Mouse (Mus musculus) forelimb bud, embryonic 11.5 days (tissue): ENCODE measurements at regions not wholly inside any gene's neighbourhood (a gene's known extent, or its start where the extent isn't known, plus 50 kb on each side); places are given as distances from the start of the nearest gene placed in this dataset.

Experiments
- DNase-seq: peaks from one replicate; pipeline ENCODE4 v3.0.0-alpha.2; 2012; ENCODE audit warnings: low read depth, low spot score

DNA sequence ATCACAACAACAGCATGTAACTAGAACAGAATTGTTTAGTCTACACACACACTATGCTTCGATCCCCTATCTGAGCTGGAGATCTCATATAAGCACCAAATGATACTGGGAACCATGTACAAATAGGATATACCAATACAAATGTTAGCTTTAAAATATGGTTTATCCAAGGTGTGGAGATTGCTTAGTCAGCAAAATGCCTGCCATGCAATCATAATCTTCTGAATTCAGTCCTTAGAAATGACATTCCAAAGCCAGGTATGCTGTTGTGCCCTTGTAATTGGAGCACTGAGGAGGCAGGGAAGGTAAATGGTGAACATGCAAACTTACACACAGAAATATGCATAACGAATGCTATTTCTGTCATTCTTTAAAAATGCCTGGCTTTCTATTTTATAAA is 54.0 kb upstream of the Thsd7b start:
- no peak for DNase-seq

DNA sequence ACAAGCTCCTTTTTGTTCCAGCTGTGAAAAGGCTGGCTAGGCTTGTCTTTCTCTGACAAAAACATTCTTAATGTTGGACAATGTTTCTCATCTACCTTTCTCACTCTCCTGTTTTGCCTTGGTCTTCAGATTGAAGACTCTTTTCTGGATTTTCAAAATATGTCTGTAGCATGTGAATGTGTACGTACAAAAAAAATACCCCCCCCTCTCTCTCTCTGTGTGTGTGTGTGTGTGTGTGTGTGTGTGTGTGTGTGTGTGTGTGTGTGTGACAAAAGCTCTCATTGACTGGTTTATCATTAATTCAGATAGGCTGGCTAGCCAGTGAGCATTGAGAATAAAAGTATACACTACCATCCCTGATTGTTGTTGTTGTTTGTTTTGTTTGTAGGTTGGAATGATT is 64.3 kb upstream of the Thsd7b start:
- DNase-seq, result no peak

DNA sequence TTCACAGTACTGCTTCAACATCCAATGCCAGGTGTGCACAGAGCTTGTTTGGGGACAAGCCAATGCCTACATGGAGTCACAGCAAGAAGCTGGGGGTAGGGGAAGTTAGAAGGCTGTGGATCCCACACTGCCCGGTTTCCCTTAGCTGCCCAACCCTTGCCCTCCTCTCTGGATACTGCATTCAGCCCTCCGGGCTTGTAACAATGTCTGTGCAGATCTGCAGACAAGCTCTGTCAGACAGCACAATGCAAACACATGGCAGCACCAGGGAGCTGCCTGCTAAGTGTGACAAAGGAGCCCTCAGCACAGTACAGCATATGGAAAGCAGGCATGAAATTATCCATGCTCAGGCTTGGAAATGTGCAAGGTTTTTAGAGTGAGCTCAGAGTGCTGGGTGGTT is 64.7 kb upstream of the Thsd7b start:
- DNase-seq, result no peak

DNA sequence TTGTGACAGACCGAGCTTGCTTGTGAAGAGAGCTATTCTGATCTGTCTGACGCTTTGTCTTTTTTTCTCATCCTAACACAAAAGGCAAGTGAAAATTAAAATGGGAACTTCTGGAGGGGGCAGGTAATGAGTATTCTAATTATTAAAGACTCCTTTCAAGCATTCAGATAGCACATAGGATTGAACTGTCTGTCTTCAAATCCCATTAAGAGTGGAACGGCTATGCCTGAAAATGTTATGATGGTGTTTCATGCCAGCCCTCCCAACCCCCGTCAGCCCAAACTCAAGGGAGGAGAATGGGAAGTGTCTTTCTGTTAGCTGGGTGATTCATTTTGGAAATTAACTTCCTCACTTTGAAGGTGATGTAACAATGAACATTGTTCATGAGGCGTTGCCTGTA is 65.4 kb upstream of the Thsd7b start:
- DNase-seq, result no peak

DNA sequence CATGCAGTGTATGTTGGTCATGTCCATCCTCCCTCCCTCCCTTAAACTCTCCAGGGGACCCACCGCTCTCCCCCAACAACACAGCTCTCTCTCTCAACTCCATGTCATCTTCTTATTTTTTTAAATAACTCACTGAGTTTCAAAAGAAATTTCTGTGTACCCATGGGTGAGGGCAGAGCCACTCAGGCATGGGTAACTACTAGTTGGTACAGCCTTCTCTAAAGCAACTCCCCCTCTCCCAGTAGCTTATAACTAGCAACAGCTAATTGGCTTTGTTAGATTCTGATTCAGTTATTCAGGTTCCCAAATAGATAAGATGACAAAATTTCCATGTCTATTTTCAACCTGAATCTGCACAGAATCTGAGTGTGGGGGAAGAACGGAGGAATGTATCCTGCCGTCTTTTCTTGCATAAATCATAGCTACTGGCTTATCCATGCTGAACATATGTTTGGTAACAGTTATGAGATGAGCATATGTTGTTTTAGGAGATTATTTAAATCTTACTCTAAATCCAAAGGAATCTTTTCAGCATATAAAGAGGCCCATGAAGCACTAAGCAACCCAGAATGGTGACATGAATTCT is 92.8 kb upstream of the Thsd7b start:
- no peak for DNase-seq

DNA sequence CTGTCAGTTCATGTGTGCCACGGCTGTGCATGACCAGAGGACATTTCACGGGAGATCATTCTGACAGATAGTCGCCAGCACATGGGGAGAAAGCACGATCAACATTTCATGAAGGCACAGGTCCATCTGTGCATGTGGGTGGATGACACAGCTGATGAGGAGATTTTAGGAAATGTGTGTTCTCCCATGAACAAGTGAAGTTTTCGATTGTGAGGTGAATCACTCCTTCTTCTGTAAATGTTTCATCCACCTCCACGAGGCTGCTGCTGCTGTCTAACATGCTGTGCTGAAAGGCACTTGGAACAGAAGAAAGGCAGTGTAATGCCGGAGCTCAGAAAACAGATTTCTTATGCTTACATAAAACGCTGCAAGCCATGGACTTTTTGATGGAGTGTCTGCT is 103.2 kb upstream of the Thsd7b start:
- DNase-seq, result no peak

- DNase-seq, result no peak
Observed at GRCm38 (mm10) chr1:129150643-129151042, 122.5 kb upstream of the Thsd7b start.

GRCm38 (mm10) chr1:129148733-129149388 is 124.2 kb upstream of the Thsd7b start:
- DNase-seq, result no peak

DNA sequence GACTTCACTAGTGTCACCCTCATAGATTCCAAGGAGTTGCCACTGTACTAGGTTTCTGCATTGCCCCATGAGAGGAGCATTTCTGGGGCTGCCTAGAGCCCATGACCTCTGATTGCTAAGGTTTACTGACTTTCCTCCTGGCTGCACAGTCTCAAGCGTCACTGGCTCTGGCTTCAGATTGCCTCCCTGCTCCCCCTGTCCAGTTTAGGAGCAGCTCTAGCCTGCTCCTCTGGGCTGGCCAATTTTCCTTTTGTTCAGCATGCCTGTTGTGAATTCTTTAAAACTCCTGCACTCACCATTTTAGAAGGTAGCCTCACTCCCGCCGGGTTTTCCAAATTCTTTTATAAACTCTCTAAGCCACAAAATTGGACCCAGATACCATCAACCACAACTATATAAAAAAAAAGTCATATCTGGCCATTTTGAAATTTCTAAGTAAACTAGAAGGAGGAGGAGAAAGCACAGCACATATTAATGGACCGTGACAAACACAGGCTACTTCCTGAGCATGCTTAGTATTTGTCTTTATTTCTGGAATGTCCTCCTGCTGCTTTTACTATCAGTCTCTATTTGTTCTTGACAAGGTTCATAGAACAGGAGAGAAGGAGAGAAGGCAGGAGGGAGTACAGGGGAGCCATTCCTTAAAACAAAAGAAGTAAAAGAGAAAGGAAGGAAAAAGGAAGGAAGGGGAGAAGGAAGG is 126.6 kb upstream of the Thsd7b start:
- DNase-seq, result no peak

- DNase-seq, result no peak
Observed at GRCm38 (mm10) chr1:129138783-129139182, 134.3 kb upstream of the Thsd7b start.

GRCm38 (mm10) chr1:129106961-129107557 is 166.0 kb upstream of the Thsd7b start:
- no peak for DNase-seq

DNA sequence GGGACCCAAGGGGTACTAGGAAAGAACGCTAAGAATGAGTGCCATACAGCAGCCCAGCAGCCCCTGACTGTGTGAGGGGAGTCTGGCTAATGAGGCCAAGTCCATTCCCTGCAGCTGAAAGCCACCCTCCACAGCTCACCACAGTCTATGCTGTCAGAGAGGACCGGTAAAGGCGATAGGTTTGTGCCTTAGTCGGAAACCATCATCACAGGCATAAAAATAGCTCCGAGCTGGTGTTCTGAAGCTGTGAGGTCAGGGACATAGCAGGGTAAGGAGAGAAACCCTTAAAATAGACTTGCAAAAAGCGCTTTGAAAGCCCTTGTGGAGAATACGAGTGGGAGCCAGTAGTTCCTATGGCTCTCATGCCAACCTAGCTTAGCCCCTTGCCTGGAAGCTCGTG is 172.1 kb upstream of the Thsd7b start:
- no peak for DNase-seq

- no peak for DNase-seq
Observed at GRCm38 (mm10) chr1:129078274-129078673, 194.8 kb upstream of the Thsd7b start.

DNA sequence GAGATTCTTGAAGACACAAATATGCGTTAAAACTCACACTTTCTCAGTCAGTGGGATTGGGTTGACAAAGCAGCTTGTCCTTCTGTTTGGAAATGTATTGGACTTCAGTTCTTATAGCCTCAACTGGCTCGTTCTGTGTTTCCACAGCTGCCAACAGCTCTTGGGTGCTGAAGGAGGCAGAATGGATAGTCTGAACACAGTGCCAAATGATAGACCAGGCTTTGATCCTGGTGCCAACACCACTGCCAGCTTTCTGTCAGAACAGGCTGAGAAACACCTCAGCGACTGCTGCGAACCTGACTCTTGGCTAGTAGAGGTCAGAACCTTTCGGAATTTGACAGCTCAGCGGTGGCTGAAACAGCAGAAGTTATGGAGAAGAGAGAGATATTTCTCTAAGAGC is 215.9 kb upstream of the Thsd7b start:
- no peak for DNase-seq

GRCm38 (mm10) chr1:129055252-129055651 is 217.8 kb upstream of the Thsd7b start:
- DNase-seq, result no peak

DNA sequence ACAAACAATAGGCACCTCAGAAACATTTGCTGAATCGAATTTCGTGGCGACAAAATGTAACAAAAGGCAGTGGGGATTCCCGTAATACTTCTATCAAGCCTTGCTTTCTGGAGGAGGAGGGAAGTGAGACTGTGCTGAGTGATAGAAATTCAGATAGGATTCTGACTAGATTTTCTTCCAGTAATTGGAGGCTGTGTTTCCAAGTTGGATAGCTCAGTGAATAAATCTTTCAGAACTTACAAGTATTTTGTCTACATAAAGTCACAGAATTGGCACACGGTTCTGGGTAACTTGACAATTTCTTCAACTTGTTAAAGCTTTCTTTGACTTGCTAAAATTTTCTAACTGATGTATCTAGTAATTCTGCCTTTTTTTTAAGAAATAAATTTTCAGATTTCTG is 239.4 kb upstream of the Thsd7b start:
- DNase-seq, result no peak

DNA sequence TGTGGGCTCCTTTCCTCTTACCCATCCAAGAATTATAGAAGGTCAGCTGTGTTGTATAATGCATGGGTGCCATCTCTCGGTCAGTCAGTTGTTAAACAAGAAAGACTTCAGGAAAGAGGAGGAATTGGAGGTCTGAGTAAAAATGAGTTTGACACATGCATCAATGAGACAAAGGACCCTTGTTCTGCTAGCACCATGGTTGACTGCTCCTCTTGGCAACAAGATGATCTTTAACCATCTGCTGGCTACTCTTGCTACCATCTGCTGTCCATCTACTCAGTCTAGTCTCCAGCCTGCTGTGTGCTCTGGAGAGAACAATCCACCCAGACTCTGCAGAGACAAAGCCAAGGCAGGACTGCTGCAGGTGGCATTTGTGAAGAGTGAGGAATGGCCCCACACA is 267.2 kb upstream of the Thsd7b start:
- no peak for DNase-seq

GRCm38 (mm10) chr1:129002286-129002685 is 270.8 kb upstream of the Thsd7b start:
- DNase-seq, result no peak

DNA sequence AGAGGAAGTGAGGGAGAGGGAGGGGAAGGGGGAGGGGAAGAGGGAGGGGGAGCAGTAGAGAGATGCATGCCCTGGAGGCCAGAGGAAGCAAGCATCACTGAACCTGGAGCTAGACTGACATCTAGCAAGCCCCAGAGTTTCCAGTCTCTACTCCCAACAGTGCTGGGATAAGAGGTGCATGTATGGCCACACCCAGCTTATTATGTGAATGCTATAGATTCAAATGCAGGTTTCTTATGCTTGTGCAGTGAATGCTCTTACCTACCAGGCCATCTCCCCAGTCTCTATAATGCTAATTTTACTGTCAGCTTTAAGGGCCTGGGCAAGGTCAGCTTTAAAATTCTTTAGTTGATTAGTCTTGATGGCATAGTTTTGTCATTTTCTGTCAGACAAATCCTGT is 271.3 kb upstream of the Thsd7b start:
- DNase-seq, result no peak

DNA sequence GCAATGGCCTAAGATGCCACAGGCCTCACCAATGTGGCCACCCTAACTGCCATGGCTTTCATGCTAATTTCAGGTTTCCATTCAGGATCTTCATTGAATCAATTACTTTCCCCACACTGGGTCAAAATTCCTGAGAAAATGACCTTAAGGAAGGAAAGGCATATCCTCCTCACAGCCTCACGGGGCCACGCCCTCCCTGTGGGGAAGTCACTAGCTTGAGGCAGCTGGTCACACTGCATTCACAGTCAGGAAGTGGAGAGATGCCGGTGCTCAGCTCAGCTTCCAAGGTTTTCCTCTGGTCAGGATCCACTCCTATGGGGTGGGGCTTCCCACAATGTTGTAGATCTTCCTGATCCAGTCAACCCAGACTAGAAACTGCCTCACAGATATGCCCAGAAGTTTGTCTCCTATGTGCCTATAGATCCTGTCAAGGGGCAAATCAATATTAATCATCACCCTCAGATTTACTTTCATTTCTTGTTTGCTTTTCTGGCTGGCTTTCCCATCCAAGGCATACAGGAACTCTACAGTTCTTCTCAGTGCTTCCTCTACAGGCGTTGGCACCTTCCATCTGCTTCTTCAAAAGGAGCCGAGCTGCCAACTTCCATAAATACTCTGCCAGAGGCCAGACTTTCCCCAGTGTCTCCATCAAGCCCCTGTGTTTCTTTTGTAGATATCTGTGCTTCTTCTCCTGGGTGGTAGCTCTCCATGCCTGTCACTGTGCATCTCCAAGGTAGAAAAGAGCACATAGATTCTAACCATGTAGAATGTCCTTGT is 273.2 kb upstream of the Thsd7b start:
- no peak for DNase-seq

GRCm38 (mm10) chr1:128994655-128995054 is 278.4 kb upstream of the Thsd7b start:
- DNase-seq, result no peak

- no peak for DNase-seq
Observed at GRCm38 (mm10) chr1:128983411-128983810, 289.7 kb upstream of the Thsd7b start.
